Mouse (Mus musculus) natural killer cell, adult 2 months (primary cell): Measurements from ENCODE around the gene Shisa4.
"Not testable (repeated sequence)": the region's sequence is repeated elsewhere in the genome, so short reads cannot be mapped to it uniquely, and the experiment has no call there.

Source experiments
- DNase-seq, 2 experiments: peaks; one replicate each; pipeline ENCODE4 v3.0.0; 2022; ENCODE audit warnings: low spot score in 2 of 2

The Shisa4 gene

DNA sequence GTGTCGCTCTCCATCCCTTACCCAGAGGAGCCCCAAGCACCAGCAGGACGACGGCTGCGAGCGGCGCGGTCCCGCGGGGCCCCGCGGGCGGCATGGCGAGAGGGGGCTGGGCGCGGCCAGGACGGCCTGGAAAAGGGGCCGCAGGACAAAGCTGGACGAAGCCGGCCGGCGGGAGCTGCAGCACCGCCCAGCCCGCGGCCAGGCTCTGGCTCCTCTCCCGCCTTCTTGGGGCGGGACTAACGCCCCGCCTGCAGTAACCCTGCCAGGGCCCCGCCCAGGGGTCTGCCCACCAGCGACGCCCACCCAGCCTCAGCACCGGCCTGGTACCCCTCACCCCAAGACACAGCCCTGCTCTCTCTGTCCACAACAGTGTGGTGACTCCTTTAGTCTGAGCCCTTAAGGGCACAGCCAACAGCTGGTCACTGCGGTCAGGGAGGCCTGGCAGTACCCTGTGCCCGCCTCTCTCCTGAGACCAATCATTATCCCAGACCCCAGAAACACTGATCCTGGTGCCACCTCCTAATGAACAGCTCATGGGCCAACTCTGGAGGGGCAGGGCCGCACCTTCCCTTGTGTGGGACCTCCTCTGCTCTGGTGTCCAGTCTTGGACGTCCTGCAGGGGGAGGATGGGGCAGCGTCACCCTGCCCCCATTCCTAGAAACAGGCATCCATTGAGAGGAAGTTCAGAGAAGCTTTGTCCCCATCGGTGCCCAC, at the start of gene Shisa4:
Gene Shisa4 (minus strand): TSS at position 370 of the 714 bp plus-strand sequence.
- no peak for DNase-seq

- no peak for DNase-seq
Observed at GRCm38 (mm10) chr1:135422772-135423171, 47.7 kb upstream of the Shisa4 start.

- DNase-seq = no peak
Observed at GRCm38 (mm10) chr1:135413996-135414395, 39.0 kb upstream of the Shisa4 start.

DNA sequence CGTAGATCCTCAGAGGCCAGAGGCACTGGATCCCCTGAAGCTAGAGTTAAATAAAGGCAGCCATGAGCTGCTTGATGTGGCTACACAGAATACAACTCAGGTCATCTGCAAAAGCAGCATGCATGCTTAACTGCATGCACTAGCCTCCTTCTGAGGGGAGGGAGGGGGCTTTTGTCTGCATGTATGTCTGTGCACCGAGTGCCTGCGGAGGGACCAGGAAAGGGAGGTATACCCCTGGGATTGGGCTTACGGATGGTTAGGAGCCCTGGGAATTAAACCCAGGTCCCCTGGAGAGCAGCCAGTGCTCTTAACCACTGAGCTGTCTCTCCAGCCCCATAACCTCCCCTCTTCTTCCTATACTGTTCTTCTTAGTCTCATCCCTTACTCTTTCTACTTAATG, 37.1 kb upstream of the Shisa4 start:
- DNase-seq = no peak

DNA sequence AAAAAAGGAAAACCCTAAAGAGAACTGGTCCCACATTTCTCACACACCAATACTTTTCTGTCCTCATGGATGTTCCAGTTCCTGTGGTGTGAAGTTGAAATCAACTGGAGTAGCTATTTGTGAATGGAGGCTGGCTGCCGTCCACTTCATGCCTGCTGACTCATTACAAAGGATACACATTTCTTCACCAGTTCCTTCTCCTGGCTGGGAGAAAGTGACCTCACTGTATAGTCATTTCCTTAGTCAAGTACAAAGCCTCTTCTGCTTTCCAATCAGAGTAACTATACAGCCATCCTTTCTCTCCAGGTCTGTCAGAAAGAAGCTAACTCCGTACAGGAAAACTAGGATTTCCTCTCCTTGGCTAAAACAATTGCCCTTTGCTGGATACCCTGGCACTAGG, 35.9 kb upstream of the Shisa4 start:
- no peak for DNase-seq

GRCm38 (mm10) chr1:135408973-135409372, 33.9 kb upstream of the Shisa4 start:
- no peak for DNase-seq

DNA sequence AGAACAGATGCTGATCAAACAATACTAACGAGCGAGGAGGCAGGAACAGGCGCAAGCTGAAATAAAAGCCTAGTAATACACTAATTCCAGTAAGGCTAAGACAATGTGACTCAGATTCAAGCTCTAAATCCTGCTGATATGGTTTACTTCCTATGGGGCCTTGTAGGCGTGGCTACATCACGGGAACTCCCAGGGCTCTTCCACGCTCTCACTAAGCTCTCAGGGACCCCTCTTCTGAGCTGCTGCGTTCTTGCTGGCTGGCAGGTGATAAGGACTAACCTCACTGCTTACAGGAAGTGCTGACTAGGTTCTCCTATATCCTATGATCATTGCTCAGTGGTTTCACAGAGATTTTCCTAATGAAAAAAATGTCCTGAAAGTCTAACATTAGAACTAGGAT, 30.3 kb upstream of the Shisa4 start:
- DNase-seq = no peak

DNA sequence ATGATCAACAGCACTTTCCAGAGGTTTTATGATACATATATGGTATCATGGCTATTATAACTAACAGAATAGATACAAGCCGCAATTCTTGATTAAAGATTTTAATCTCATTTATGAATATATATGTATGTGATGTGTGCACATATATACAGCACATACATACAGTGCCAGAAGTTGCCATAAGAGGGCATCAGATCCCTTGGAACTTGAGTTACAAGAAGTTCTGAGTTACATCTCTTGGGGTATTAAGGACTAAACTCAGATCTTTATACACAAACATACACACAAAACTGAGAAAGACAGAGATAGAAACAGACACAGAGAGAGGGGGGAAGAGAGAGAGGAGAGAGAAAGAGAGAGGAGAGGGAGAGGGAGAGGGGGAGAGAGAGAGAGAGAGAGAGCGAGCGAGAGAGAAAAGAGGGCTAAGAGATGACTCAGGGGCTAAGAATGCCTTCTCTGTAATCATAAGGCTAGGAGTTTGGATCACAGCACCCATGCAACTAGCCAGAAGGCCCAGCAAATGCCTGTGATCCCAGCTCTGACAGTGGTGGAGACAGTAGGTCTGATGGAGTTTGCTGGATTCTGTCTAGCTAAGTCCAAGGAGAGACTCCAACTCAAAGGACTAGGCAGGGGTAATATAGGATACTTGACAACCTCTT, 26.5 kb upstream of the Shisa4 start:
- no peak for DNase-seq

DNA sequence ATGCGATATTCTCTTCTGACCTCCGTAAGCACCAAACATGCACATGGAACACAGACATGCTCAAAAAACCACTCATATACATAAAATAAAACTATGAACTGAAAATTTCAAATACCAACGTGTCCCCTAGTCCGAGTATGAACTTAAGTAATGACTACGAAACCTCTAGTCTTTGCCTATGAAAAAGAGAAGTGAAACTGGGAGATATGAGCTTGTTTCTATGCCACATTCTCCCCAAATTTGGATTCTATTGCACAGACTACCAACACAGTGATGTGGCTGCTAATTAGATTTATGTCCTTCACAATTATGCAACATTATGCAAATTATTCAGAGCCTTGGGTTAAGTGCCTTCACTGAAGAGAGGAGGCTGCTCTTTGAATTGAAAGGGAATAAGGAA, 24.4 kb upstream of the Shisa4 start:
- no peak for DNase-seq

GRCm38 (mm10) chr1:135385161-135385560, 10.1 kb upstream of the Shisa4 start:
- DNase-seq = no peak

GRCm38 (mm10) chr1:135384171-135384570, 9.1 kb upstream of the Shisa4 start:
- DNase-seq = no peak

GRCm38 (mm10) chr1:135381560-135381959, 6.5 kb upstream of the Shisa4 start:
- not testable (repeated sequence) for DNase-seq

DNA sequence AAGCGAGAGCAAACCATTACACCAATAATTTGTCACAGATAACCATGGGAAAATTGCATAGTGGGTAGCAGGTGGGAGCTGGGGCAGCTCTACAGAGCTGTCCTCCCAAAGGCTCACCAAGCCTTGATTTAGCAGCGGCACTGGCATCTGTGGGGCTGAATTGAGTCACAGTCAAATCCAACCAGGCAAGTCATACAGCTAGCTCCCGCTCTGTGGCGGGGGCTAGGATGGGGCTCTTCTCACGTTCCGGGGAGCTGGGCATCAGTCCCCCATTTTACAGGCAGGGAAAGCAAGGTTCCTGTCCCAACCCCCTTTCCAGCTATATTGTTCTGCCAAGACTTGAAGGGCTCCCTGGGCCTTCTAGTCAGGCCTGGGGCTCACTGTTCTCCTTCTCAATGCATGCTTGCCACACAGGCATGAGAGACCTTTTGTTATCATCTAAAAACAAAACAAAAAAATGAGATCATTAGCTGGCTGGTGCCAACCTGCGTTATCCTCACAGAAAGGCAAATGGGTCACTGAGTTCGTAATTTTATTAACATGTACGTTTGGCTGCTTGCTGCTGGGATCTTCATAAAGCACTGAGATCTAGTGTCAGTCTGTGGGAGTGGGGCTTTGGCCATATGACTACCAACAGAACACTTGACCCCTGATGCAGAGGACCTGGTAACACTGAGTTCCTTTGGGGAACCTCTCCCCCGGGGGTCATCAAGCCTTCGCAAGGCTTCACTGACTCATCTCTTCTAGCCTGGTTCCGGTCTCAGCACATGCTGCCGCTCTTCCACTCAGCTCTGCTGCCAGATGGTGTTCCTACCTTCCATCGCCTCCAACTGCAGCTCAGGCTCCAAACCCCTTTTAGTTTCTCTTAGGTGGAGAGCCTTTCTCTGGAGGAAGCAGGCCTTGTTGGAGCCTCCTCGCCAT, 5.3 kb upstream of the Shisa4 start:
- no peak for DNase-seq

- no peak for DNase-seq
Observed at GRCm38 (mm10) chr1:135379048-135379447, 4.0 kb upstream of the Shisa4 start.

DNA sequence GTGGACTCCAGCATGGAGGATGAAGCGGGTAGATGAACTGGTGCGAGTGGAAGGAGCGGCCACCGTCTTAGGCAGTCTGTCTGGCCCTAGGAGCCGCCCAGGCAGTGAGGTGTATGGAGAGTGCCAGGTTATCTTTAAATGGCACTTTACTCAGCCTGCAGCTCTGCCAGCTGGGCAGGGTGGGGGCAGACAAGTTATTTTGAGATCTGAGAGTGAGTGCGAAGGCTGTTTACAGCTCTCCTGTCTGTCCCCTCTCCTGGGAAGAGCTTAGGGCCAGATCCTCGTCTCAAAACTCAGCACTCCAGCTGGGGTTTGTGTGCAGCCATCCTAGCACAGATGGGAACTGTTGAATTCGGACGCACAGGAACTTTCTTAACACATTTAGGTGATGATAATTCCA, 3.5 kb upstream of the Shisa4 start:
- no peak for DNase-seq

- no peak for DNase-seq
Observed at GRCm38 (mm10) chr1:135374175-135374867, 716 bp downstream of the Shisa4 start.

- no peak for DNase-seq
Observed at GRCm38 (mm10) chr1:135373171-135373677, 1.8 kb downstream of the Shisa4 start.

DNA sequence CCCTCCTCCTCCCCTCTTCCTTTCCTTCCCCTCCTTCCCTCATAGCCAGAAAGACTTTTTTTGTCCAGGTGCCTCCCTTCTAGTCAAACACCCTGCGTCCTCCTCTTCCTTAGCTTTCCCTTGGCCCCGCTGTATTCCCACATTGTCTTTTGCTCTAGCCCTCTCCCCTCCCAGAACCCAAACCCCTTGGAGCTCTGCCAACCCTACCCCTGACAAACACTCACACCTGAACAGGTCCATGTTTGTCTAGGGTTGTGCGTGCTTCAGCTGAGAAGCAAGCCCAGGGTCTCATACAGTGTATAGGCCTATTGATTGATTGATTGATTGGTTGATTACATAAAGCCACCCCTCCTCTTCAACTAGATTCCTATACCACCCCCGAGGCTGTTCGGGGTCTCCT, 5.6 kb downstream of the Shisa4 start:
- DNase-seq = no peak

- no peak for DNase-seq
Observed at GRCm38 (mm10) chr1:135368982-135369381, 6.1 kb downstream of the Shisa4 start.

DNA sequence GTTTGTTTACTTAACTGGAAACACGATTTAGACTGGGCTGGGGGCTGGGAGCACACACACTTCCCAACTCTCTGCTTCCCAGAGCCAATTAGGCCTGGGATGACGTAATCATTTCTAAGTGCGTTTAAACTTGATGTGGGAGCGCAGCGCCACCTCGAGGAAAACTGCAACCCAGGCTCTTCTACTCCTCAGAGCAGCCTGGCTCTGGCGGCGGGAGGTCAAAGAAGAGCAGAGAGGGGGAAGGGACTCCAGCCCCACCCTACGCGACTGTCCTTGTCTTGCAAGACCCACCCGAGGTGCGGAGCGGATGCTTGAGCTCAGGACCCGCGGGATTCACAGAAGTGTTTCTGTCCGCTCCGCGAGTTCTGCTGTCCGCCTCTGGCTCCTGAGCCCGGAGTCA, 6.8 kb downstream of the Shisa4 start:
- peak; percentile 38 to 41 for DNase-seq

GRCm38 (mm10) chr1:135367595-135367994, 7.4 kb downstream of the Shisa4 start:
- no peak for DNase-seq

GRCm38 (mm10) chr1:135367005-135367404, 8.0 kb downstream of the Shisa4 start:
- DNase-seq = no peak
